Mouse (Mus musculus): ENCODE data around the gene Flcn. TPM values are rescaled to one million over a fixed set of nuclear protein-coding genes. Genes with fewer than 3 reads are reported as not detected.
"Not testable (repeated sequence)": the region's sequence is repeated elsewhere in the genome, so short reads cannot be mapped to it uniquely, and the experiment has no call there.

Flcn gene
- polyA plus RNA-seq, 1 experiment from 2014 or later, result 36.8 TPM

DNA sequence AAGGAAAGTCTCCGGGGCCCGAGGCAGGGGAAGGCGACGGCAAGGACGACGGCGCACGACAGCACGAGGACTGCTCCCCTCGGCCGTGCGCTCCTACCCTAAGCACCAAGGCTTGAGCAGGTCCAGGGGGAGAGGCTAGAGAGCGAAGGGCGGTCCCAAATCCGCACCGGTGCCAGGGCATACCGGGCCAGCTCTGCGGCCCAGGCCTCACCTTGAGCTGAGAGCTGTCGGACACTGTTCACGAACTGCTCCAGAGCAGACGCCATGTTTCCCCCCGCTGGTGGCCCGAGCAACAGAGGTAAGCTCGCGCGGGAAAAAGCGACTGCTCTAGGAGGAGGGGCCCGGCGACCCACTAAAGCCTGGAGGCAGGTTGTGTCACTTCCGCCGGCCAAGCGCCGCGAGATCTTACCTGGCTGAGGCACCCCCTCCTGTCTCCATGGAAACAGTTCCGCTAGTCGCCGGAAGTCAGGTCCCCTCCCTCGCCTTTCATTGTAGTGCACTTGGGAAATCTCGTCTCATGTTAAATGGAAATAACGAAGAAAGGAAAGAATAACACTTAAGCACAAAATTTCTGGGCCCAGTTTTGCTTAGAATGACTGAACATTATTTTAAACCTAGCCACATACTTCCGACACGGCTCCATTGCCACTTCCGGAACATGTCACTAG lies 29.8 kb upstream of the Flcn start, which contains the start of gene Cops3:
TSS of gene Cops3 (minus strand) at position 380 of the 668 bp plus-strand sequence.
- ATAC-seq, result peak; percentile 96
- TF ChIP-seq CTCF (IDR thresholded peaks at IDR 0.05; ENCODE audit: low read depth), result no peak
- H3K36me3 ChIP-seq (ENCODE audit: control insufficient read depth, insufficient read depth), result peaks cover 19% of the 10 kb centered on the region
- H3K27me3 ChIP-seq (replicated peaks; ENCODE audit: control insufficient read depth, insufficient read depth, low read length), result no peaks in the 10 kb centered on the region
- H3K9ac ChIP-seq (ENCODE audit: low read depth, low read length), result peak within 1 kb of the TSS; percentile 85
- peak within 1 kb of the TSS; percentile 97 for H3K27ac ChIP-seq (ENCODE audit: low read depth, low read length)
- under 1% methylated on average over 43 of the region's 43 CpGs for WGBS
- H3K4me2 ChIP-seq (replicated peaks; ENCODE audit: low read depth), result peak within 1 kb of the TSS; percentile 62
- peak within 1 kb of the TSS; percentile 87 for H3K4me3 ChIP-seq (ENCODE audit: low read depth, low read length)
- peaks cover 12% of the 10 kb centered on the region; the same call in 1 of the 2 replicates for H3K4me1 ChIP-seq (replicated peaks; ENCODE audit: control insufficient read depth, insufficient read depth, low read length)
- H3K9me3 ChIP-seq (ENCODE audit: control insufficient read depth), result no peaks in the 10 kb centered on the region

DNA sequence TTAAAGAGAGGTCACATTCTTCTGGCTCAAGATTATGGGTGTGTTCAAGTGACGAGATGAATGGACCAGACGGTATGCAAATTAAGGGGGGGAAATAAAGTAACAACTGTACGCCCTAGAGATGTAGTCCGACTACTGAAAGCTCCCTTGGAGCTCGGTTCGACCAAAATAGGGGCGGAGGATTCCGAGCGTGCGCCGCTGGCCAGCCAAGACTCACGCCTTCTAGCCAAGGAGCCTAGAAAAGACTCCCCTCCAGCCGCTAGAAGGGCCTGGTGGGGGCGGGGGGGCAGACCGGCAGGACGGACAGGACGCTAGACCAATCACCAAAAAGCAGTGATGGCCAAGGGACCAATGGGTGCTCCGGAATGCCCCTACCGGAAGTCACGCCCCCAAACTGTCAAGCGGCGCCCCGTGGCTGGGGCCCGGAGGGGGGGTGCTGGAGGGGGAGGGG lies 29.2 kb upstream of the Flcn start, which contains the start of gene Nt5m:
TSS of gene Nt5m (plus strand) at position 440 of the 451 bp plus-strand sequence.
- peak; percentile 98 for ATAC-seq
- H3K4me1 ChIP-seq (replicated peaks; ENCODE audit: control insufficient read depth, insufficient read depth, low read length), result peaks cover 12% of the 10 kb centered on the region; the same call in 1 of the 2 replicates
- H3K27ac ChIP-seq (ENCODE audit: low read depth, low read length), result peak within 1 kb of the TSS; percentile 97
- peak within 1 kb of the TSS; percentile 62 for H3K4me2 ChIP-seq (replicated peaks; ENCODE audit: low read depth)
- H3K4me3 ChIP-seq (ENCODE audit: low read depth, low read length), result peak within 1 kb of the TSS; percentile 87
- no peaks in the 10 kb centered on the region for H3K27me3 ChIP-seq (replicated peaks; ENCODE audit: control insufficient read depth, insufficient read depth, low read length)
- TF ChIP-seq CTCF (IDR thresholded peaks at IDR 0.05; ENCODE audit: low read depth), result no peak
- peaks cover 19% of the 10 kb centered on the region for H3K36me3 ChIP-seq (ENCODE audit: control insufficient read depth, insufficient read depth)
- no peaks in the 10 kb centered on the region for H3K9me3 ChIP-seq (ENCODE audit: control insufficient read depth)
- under 1% methylated on average over 24 of the region's 24 CpGs for WGBS
- peak within 1 kb of the TSS; percentile 85 for H3K9ac ChIP-seq (ENCODE audit: low read depth, low read length)

DNA sequence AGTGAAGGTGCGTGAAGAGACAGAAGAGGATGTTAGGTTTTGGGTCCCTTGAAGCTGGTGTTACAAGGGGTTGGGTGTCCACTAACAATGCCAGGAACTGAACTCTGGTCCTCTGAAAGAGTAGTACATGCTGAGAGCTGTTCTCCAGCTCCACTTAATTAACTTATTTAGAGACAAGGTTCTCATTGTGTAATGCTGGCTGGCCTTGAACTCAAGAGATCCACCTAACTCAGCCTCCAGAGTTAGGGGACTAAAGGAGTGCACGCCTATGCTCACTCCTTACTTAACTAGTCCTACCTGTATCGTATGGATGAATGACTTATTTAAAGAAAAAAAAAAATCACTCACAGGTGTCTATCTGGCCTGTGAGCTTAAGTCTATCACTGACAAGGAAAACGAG lies 28.6 kb upstream of the Flcn start:
- WGBS, result 48% methylated on average over 4 of the region's 4 CpGs

DNA sequence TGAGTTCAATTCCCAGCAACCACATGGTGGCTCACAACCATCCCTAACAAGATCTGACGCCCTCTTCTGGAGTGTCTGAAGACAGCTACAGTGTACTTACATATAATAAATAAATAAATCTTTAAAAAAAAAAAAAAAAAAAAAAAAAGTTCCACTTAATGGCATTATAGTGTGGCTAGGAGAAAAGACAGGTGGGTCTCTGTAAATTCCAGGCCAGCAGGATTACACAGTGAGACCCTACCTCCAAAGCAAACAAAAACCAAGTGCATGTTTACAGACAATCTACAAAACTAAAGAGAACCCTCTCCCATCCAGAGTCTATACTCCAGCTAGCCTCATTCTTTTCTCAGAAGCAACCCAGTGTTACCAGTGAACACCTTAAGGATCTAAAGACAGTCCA lies 28.0 kb upstream of the Flcn start:
- no CpG with 5 or more reads among the region's 1 CpGs for WGBS
- H3K4me2 ChIP-seq (replicated peaks; ENCODE audit: low read depth); ATAC-seq: not testable (repeated sequence)

More for the DNA sequence above, 28.6 kb upstream of the Flcn start:
- Histone ChIP-seq H3K4me3 (ENCODE audit: low read depth, low read length) (peak overlapping the region; percentile 87), H3K9ac (ENCODE audit: low read depth, low read length) (peak overlapping the region; percentile 85; the same call in 1 of the 2 replicates), H3K9me3 (ENCODE audit: control insufficient read depth) (no peaks in the 10 kb centered on the region), H3K4me2 (replicated peaks; ENCODE audit: low read depth) (peak overlapping the region; percentile 62), H3K27me3 (replicated peaks; ENCODE audit: control insufficient read depth, insufficient read depth, low read length) (no peaks in the 10 kb centered on the region), H3K27ac (ENCODE audit: low read depth, low read length) (no peak overlapping the region), H3K36me3 (ENCODE audit: control insufficient read depth, insufficient read depth) (peaks cover 19% of the 10 kb centered on the region), H3K4me1 (replicated peaks; ENCODE audit: control insufficient read depth, insufficient read depth, low read length) (peaks cover 12% of the 10 kb centered on the region; the same call in 1 of the 2 replicates)
- TF ChIP-seq CTCF (IDR thresholded peaks at IDR 0.05; ENCODE audit: low read depth), result no peak
- ATAC-seq, result no peak

DNA sequence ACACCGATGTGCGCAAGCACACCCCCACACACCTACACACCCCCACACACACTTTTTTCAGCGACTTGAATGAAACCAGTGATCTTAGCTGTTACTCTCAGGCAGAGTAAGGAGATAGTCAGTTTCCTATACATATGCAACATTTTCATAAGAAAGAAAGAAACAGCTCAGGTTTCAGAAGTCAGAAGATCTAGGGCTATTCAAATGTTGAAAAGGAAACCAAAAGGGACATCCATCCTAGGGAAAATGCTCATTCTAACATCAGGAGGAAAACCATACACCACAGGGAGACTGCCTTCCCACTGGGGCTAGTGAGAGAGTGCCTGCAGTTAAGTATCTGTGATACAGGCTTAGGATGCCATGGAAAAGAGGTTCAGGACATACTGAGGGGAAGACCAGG lies 11.8 kb upstream of the Flcn start:
- Histone ChIP-seq H3K27ac (ENCODE audit: low read depth, low read length) (no peak overlapping the region), H3K4me1 (replicated peaks; ENCODE audit: control insufficient read depth, insufficient read depth, low read length) (no peaks in the 10 kb centered on the region), H3K9ac (ENCODE audit: low read depth, low read length) (no peak overlapping the region), H3K4me3 (ENCODE audit: low read depth, low read length) (no peak overlapping the region), H3K27me3 (replicated peaks; ENCODE audit: control insufficient read depth, insufficient read depth, low read length) (no peaks in the 10 kb centered on the region), H3K4me2 (replicated peaks; ENCODE audit: low read depth) (no peak overlapping the region), H3K9me3 (ENCODE audit: control insufficient read depth) (no peaks in the 10 kb centered on the region), H3K36me3 (ENCODE audit: control insufficient read depth, insufficient read depth) (peaks cover 99% of the 10 kb centered on the region)
- TF ChIP-seq CTCF (IDR thresholded peaks at IDR 0.05; ENCODE audit: low read depth), result no peak
- 91% methylated on average over 3 of the region's 3 CpGs for WGBS
- ATAC-seq, result no peak

More for the DNA sequence above, 28.0 kb upstream of the Flcn start:
- peaks cover 21% of the 10 kb centered on the region for H3K36me3 ChIP-seq (ENCODE audit: control insufficient read depth, insufficient read depth)
- not testable (repeated sequence) for H3K9me3 ChIP-seq (ENCODE audit: control insufficient read depth); H3K9ac ChIP-seq (ENCODE audit: low read depth, low read length); H3K27ac ChIP-seq (ENCODE audit: low read depth, low read length); H3K4me3 ChIP-seq (ENCODE audit: low read depth, low read length); H3K27me3 ChIP-seq (replicated peaks; ENCODE audit: control insufficient read depth, insufficient read depth, low read length)
- H3K4me1 ChIP-seq (replicated peaks; ENCODE audit: control insufficient read depth, insufficient read depth, low read length), result peaks cover 12% of the 10 kb centered on the region; the same call in 1 of the 2 replicates

DNA sequence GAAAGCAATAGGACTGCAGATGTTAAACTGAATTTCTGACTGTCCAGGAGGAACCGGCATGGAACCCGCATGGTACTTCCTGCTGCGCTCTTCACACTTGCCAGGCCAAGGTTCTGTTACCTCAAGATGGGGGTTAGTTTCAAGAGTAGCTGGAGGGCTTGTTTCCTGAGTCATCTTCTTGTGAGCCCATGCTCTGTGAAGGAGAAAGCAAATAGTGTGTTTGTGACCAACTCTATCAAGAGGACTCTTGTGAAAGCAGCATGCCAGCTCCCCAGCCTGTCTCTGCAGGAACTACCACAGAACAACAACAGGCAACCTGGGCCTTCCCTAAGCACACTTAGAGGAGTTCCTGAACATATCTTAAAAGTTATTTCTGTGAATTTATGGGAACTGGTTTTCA lies 8.1 kb upstream of the Flcn start:
- no peaks in the 10 kb centered on the region for H3K9me3 ChIP-seq (ENCODE audit: control insufficient read depth)
- TF ChIP-seq CTCF (IDR thresholded peaks at IDR 0.05; ENCODE audit: low read depth), result no peak
- no peak overlapping the region for H3K27ac ChIP-seq (ENCODE audit: low read depth, low read length)
- no peaks in the 10 kb centered on the region for H3K27me3 ChIP-seq (replicated peaks; ENCODE audit: control insufficient read depth, insufficient read depth, low read length)
- ATAC-seq, result no peak
- WGBS, result 95% methylated on average over 3 of the region's 3 CpGs
- peaks cover 67% of the 10 kb centered on the region for H3K36me3 ChIP-seq (ENCODE audit: control insufficient read depth, insufficient read depth)
- H3K4me1 ChIP-seq (replicated peaks; ENCODE audit: control insufficient read depth, insufficient read depth, low read length), result no peaks in the 10 kb centered on the region
- no peak overlapping the region for H3K4me2 ChIP-seq (replicated peaks; ENCODE audit: low read depth)
- H3K4me3 ChIP-seq (ENCODE audit: low read depth, low read length), result no peak overlapping the region
- no peak overlapping the region for H3K9ac ChIP-seq (ENCODE audit: low read depth, low read length)
